Mouse (Mus musculus) ES-E14 (cell line): Measurements from ENCODE around the gene Lhpp.

Experiments used
- CHD2 ChIP-seq: IDR thresholded peaks from 2 replicates; pipeline ENCODE4 v1.6.1; 2014; ENCODE audit warnings: mild to moderate bottlenecking, low read depth, low read length, inconsistent platforms
- MAFK ChIP-seq: IDR thresholded peaks from 2 replicates; pipeline ENCODE4 v1.6.1; 2014; ENCODE audit warnings: mild to moderate bottlenecking, low read depth, low read length, inconsistent platforms; ENCODE audit not compliant: insufficient read depth
- ZC3H11A ChIP-seq: IDR thresholded peaks from 2 replicates; pipeline ENCODE4 v1.6.1; 2012; ENCODE audit warnings: low read depth, mild to moderate bottlenecking, inconsistent platforms, low read length, borderline replicate concordance
- ZNF384 ChIP-seq: IDR thresholded peaks from 2 replicates; pipeline ENCODE4 v1.6.1; 2012; ENCODE audit warnings: low read depth, low read length, inconsistent platforms

DNA sequence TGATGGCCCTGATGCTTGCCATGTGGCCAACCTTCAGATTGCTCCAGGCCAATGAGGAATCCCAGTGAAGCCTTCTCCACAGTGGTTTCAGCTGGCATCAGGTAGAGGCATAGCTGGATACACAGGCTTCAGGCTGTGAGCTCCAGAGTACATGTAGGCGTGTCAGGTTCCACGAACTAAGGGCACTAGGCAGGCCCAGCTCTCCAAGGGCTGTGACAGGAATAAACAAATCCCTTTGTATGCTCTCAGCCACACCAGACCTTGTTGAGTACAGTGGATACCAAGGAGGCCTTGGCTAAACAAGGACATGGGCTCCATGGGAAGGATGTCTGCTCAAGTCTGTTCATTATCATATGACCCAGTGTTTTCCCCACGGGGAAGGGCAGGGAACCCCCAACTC is 91.0 kb downstream of the Lhpp start:
- TF ChIP-seq CHD2 (no peak), ZC3H11A (no peak), ZNF384 (no peak), MAFK (no peak)
